Comparison of ENCODE assay signal across 9 mouse cellular contexts in the genomic region with DNA sequence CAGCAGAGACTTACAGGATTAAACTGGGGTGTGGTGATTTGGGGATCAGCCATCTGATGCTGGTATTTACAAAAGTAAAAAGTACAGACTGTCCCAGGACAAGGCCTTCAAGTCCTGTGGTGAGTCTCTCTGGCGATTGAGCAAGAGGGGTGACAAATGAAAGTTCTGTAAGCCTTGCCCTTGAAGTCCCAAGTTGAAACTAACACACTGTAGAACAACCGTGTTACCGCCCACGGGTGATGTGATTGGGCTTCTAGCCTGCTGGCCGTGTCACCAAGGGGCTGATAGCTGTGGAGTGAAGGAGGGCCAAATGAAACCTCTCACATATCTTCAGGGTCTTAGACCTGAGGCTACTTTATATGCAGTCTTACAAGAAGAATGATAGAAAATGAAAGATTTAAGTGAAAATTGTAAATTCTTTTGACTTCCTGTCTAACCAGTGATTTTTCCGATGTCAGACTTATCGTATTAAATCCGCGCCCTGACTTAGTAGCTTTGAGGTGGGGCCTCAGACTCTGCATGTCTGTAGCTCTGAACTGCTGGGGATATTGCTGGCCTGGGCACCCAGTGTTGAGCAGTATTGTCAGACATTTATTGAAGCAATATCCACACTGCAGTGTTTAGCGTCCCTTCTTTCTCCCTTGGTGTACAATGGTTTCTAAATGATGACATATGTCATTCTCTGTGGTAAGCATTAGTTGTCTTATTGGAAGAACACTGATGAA.
DNase-seq lines count a peak whose midpoint lies in the region; ATAC-seq lines count a peak whose summit lies in the region.
"Had no signal": no experiment of that assay in that cellular context is flagged by ENCODE, and none has a peak within 500 bp of the region (broad histone marks: within the 10 kb centered on the region; RNA-seq: fewer than 3 reads in every experiment).

No protein-coding gene starts in this region.

- peaks cover 24% of the 10 kb centered on the region for H3K4me1 ChIP-seq in heart, embryonic 11.5 days (ENCODE audit: control insufficient read depth, insufficient read depth, low read length)

- H3K36me3 ChIP-seq in heart, embryonic 11.5 days (ENCODE audit: control insufficient read depth, insufficient read depth, low read length): no peaks in the 10 kb centered on the region

- no peak for ATAC-seq in heart, embryonic 11.5 days (replicated peaks; ENCODE audit: insufficient number of reproducible peaks, low FRiP score, low TSS enrichment)
- ATAC-seq in megakaryocyte progenitor cell, adult 5-6 weeks (replicated peaks; ENCODE audit: poor library complexity): peak; percentile 74

- no peak overlapping the region for H3K4me2 ChIP-seq in heart, embryonic 11.5 days

- whole genome bisulfite sequencing in heart, embryonic 11.5 days (ENCODE audit: insufficient replicate concordance): 79% methylated on average over 10 of the region's 10 CpGs

- H3K27me3 ChIP-seq in heart, embryonic 11.5 days (ENCODE audit: control insufficient read depth, insufficient read depth, low read length): no peaks in the 10 kb centered on the region

- H3K27ac ChIP-seq in heart, embryonic 11.5 days (ENCODE audit: low read depth, low read length): peak overlapping the region; percentile 54
- H3K27ac ChIP-seq: liver, embryonic 14.5 days had no signal

- no peak overlapping the region for H3K4me3 ChIP-seq in heart, embryonic 11.5 days (ENCODE audit: low read depth, low read length)

- peak; percentile 87 to 93 for DNase-seq in adrenal gland, adult (ENCODE audit: inconsistent age in 2 of 2, low spot score in 1 of 2)
- DNase-seq in adrenal gland, postnatal 4 days (ENCODE audit: low spot score in 2 of 2): no peak
- peak; percentile 75 for DNase-seq in adrenal gland, adult 8-10 months
- no peak for DNase-seq in MN1 (ENCODE audit: low spot score)
- DNase-seq in thymus, postnatal 14 days: no peak
- no peak for DNase-seq in layer of hippocampus, adult 9-10 months (ENCODE audit: low spot score)

- H3K9ac ChIP-seq in heart, embryonic 11.5 days (ENCODE audit: low read depth, low read length): no peak overlapping the region
- H3K9ac ChIP-seq: liver, embryonic 14.5 days had no signal

- no peaks in the 10 kb centered on the region for H3K9me3 ChIP-seq in heart, embryonic 11.5 days (replicated peaks; ENCODE audit: control insufficient read depth, low read length)

Comparison
In these comparisons a context has a peak if more than half of its experiments do, and no peak if none do; other contexts are left out.
1. DNase-seq: peak in adrenal gland, adult (2 of 2) and adrenal gland, adult 8-10 months (single experiment); none in adrenal gland, postnatal 4 days (0 of 2), MN1 (single experiment), thymus, postnatal 14 days (single experiment) and layer of hippocampus, adult 9-10 months (single experiment).